Mouse (Mus musculus): ENCODE measurements at regions not wholly inside any gene's neighbourhood (a gene's known extent, or its start where the extent isn't known, plus 50 kb on each side); places are given as distances from the start of the nearest gene placed in this dataset.

GRCm38 (mm10) chr4:152850147-152850546 lies 372.5 kb upstream of the Kcnab2 start:
- ATAC-seq (ENCODE audit: low TSS enrichment): no peak

DNA sequence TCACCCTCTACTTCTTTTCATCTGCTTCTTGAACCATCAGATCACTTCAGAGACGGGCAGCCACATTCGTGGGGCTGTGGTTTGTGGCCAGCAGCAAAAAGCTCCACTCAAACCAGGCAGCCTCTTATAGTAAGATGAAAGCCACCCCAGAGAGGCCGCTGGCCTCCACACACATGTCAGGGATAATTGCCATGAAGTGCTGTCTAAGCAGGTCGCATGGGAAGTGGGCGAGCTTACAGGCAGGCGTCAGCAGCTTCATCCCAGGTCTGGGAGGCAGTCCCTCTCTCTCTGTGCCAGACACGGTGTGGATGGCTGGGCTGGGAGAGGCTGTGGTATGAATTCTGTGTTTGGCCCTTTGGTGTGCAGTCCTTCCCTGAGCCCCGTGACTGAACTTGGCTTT lies 358.4 kb upstream of the Kcnab2 start:
- no peak for ATAC-seq (ENCODE audit: low TSS enrichment)

DNA sequence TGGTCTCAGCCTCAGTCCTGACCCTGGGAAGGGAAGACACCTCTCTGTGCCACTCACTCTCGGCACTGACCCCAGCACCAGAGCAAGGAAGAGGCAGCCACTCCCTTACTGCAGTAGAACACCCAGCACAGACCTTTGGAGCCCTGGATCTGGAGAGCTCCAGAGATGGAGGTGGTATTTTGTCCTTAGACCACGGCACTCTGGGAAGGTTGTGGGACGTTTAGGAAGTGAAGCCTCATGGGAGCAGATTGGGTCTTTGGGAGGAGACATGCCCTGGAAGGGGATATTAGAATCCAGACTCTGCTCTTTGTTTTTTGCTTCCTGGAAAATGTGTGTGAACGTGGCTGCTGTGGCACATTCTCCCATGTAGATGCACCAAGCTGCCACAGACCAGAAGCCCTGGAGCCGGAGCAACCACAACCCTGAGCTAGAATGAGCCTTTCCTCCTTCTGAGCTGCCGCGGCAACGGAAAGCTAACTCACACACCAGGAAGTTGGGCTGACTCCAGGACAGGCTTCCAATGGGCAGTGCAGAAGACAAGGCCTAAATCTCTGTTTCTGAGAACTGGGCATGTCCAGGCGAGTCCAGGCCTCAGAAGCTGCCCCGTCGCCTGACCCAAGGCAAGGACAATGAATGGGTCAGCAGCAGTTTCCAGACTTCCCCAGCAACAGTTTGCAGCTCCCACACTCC lies 356.9 kb upstream of the Kcnab2 start:
- ATAC-seq (ENCODE audit: low TSS enrichment): no peak

GRCm38 (mm10) chr4:152833411-152834310 lies 356.0 kb upstream of the Kcnab2 start:
- peak; percentile 14; the same call in 1 of the 2 replicates for ATAC-seq (ENCODE audit: low TSS enrichment)

- peak; percentile 84 for ATAC-seq (ENCODE audit: low TSS enrichment)
Observed at GRCm38 (mm10) chr4:152832757-152833363, 355.2 kb upstream of the Kcnab2 start.

DNA sequence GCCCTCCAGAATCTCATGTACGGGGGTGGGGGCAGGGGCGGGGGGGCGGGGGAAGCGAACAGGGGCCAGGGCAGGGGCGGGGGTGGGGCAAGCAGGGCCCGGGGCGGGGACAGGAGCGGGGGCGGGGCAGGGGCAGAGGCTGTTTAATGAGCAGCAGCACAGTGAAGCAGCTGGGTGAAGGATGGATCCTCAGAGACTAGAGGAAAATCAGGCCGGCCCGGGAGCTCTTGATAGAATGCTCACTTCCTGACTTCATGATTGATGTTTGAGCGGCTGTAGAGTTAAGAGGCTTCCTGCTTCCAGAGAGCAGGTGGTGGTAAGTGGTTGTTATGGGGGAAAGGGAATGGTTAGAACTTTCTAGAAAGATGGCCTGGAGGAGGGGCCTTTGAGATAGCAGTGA lies 347.5 kb upstream of the Kcnab2 start:
- no peak for ATAC-seq (ENCODE audit: low TSS enrichment)

GRCm38 (mm10) chr4:152816139-152816757 lies 338.6 kb upstream of the Kcnab2 start:
- peak; percentile 79 for ATAC-seq (ENCODE audit: low TSS enrichment)

GRCm38 (mm10) chr4:152806611-152807010 lies 328.9 kb upstream of the Kcnab2 start:
- ATAC-seq (ENCODE audit: low TSS enrichment): no peak

- ATAC-seq (ENCODE audit: low TSS enrichment): no peak
Observed at GRCm38 (mm10) chr4:152799392-152799791, 321.7 kb upstream of the Kcnab2 start.

GRCm38 (mm10) chr4:152788431-152788830 lies 310.8 kb upstream of the Kcnab2 start:
- peak; percentile 41 for ATAC-seq (ENCODE audit: low TSS enrichment)

- peak; percentile 44; the same call in 1 of the 2 replicates for ATAC-seq (ENCODE audit: low TSS enrichment)
Observed at GRCm38 (mm10) chr4:152784972-152785371, 307.3 kb upstream of the Kcnab2 start.

GRCm38 (mm10) chr4:152779526-152779925 lies 301.9 kb upstream of the Kcnab2 start:
- ATAC-seq (ENCODE audit: low TSS enrichment): peak; percentile 59; the same call in 1 of the 2 replicates

- ATAC-seq (ENCODE audit: low TSS enrichment): no peak
Observed at GRCm38 (mm10) chr4:152775801-152776200, 298.1 kb upstream of the Kcnab2 start.

DNA sequence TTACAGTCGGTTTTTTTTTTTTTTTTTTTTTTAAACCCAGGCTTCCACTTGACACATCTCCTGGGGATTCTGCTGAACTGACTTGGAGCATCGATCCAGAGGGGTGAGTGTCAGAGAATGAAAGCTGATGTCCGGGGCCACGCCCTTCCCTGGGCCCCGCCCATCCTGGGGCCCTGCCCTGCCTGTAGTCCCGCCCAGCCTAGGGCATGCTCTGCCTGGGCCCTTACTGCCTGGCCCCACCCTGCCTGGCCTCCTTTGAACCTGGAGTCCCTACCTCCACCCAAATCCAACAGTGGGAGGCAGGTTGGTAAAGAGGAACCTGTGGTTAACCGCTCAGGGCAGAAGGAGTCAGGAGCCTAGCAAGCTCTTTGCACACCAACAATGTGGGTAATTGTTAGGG lies 293.7 kb upstream of the Kcnab2 start:
- ATAC-seq (ENCODE audit: low TSS enrichment): no peak

DNA sequence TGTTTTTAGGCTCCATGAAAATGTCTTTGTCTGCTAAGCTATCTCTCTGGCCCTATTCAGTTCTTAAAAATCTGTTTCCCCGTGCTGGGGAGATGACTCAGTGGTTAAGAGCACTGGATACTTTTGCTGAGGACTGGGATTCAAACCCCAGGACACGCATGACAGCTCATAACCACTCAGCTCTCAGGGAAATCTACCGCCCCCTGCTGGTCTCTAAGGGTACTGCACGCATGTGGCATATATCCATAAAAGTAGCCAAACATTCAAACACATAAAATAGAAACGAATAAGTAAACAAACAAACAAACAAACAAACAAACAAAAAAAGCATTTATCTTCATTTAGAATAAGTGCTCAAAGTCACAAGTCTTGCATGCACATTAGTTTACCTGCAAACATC lies 289.7 kb upstream of the Kcnab2 start:
- ATAC-seq (ENCODE audit: low TSS enrichment): no peak

DNA sequence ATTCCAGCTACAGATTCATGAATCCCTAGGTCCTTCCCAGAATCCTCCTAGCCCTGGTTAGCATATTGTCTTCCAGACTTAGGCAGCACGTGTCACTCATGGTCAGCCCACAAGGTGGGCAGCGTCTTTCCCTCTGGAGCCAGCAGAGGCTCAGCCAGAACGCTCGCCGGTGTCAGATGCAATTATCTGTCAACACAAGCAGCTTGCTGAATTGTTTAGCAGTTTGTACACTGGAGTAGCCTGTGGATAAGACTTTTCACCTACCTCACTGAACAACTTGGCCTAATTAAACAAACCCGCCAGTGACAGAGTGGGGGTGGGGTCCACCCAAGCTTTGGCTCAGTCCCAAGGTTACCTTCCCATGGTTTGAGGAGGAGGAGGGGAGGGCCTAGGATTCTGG lies 285.4 kb upstream of the Kcnab2 start:
- ATAC-seq (ENCODE audit: low TSS enrichment): no peak

DNA sequence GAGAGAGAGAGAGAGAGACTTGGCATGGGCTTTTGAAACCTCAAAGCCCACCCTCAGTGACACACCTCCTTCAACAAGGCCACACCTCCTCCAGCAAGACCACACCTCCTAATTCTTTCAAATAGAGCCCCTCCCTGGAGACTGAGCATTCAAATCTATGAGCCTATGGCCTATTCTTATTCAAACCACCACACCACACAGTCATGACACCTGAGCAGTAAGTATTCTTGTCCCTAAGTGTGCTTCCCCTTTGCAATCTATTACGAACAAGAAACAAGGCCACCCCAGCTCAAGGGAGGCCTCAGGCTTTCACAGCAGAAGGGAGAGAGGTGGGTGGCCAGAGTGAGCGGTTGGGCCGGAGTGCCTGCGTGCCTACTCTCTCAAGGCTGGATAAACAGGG lies 284.9 kb upstream of the Kcnab2 start:
- ATAC-seq (ENCODE audit: low TSS enrichment): no peak

GRCm38 (mm10) chr4:152757191-152757590 lies 279.5 kb upstream of the Kcnab2 start:
- ATAC-seq (ENCODE audit: low TSS enrichment): no peak

GRCm38 (mm10) chr4:152756535-152756934 lies 278.9 kb upstream of the Kcnab2 start:
- ATAC-seq (ENCODE audit: low TSS enrichment): no peak

GRCm38 (mm10) chr4:152755756-152756155 lies 278.1 kb upstream of the Kcnab2 start:
- ATAC-seq (ENCODE audit: low TSS enrichment): no peak

- no peak for ATAC-seq (ENCODE audit: low TSS enrichment)
Observed at GRCm38 (mm10) chr4:152744366-152744765, 266.7 kb upstream of the Kcnab2 start.

GRCm38 (mm10) chr4:152733017-152733416 lies 255.3 kb upstream of the Kcnab2 start:
- ATAC-seq (ENCODE audit: low TSS enrichment): no peak
